Mouse (Mus musculus) limb, embryonic 13.5 days (tissue): Measurements from ENCODE around the gene Dnmt3a. TPM values are rescaled to one million over a fixed set of nuclear protein-coding genes. Genes with fewer than 3 reads are reported as not detected.

Experiments
- ATAC-seq: fragments of 200-750 bp; cut with Nextera tagmentation; 2 replicates; pipeline ENCODE4 v1.8.0; 2017; ENCODE audit warnings: low read depth, moderate number of reproducible peaks, moderate TSS enrichment; ENCODE audit not compliant: low FRiP score
- H3K27ac ChIP-seq: fragments of 300-500 bp; sonication (generic); 2 replicates; pipeline ENCODE4 v1.5.1; 2015; ENCODE audit warnings: inconsistent platforms, mild to moderate bottlenecking, moderate library complexity
- H3K27me3 ChIP-seq: fragments of 300-500 bp; sonication (generic); 2 replicates; pipeline ENCODE4 v1.6.1; 2015; ENCODE audit warnings: mild to moderate bottlenecking, inconsistent platforms
- H3K36me3 ChIP-seq: fragments of 300-500 bp; sonication (generic); 2 replicates; pipeline ENCODE4 v1.6.1; 2015; ENCODE audit warnings: inconsistent platforms, mild to moderate bottlenecking, moderate library complexity
- H3K4me1 ChIP-seq: fragments of 300-500 bp; sonication (generic); 2 replicates; pipeline ENCODE4 v1.6.1; 2015; ENCODE audit warnings: inconsistent platforms
- H3K4me2 ChIP-seq: fragments of 300-500 bp; sonication (generic); replicated peaks from 2 replicates; pipeline ENCODE4 v1.6.1; 2015; ENCODE audit warnings: inconsistent platforms, mild to moderate bottlenecking, moderate library complexity
- H3K4me3 ChIP-seq: fragments of 300-500 bp; sonication (generic); 2 replicates; pipeline ENCODE4 v1.5.1; 2015; ENCODE audit warnings: moderate library complexity, mild to moderate bottlenecking, inconsistent platforms
- H3K9ac ChIP-seq: fragments of 300-500 bp; sonication (generic); 2 replicates; pipeline ENCODE4 v1.6.1; 2015; ENCODE audit warnings: mild to moderate bottlenecking, inconsistent platforms
- H3K9me3 ChIP-seq: fragments of 300-500 bp; sonication (generic); 2 replicates; pipeline ENCODE4 v1.6.1; 2016; ENCODE audit warnings: inconsistent platforms
- WGBS: fragments of 180-500 bp; shearing (Covaris S2); methylation state at CpG from one replicate; pipeline ENCODE4 v1.1.7; 2015; 5-methylcytosine and 5-hydroxymethylcytosine counted together
- polyA plus RNA-seq: library from polyadenylated mRNA; unstranded; fragments of >200 nt; fragmentation: Nextera tagmentation; extraction: Ambion mirVana; gene quantifications from 2 replicates; pipeline ENCODE4 v1.2.1, GENCODE M21; 2015

The Dnmt3a gene
- 200 and 203 TPM in 2 replicates for polyA plus RNA-seq

DNA sequence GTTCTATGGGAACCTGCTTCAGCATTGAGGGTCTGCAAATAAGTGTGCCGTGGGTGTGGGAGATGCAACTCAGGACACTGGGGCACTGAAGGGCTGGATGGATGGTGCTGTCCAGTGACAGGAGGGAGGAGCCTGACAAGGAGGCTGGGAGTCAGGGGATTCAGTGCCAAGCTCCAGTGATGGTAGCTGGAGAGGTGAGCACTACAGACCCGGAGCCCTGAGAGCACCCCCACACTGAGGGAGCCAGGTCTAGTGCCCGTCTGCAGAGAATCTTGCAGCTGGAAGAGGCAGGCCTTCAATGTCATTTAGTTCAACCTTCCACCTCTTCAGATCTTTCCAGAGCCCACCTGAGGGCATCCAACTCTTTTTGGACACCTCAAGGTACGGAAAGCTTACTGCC is at the start of gene Dnmt3a:
Gene Dnmt3a, plus strand, starts transcription at position 156 of the 400 bp plus-strand sequence.
- peak; percentile 2; the same call in 1 of the 2 replicates for ATAC-seq
- no peaks in the 10 kb centered on the region for H3K27me3 ChIP-seq

DNA sequence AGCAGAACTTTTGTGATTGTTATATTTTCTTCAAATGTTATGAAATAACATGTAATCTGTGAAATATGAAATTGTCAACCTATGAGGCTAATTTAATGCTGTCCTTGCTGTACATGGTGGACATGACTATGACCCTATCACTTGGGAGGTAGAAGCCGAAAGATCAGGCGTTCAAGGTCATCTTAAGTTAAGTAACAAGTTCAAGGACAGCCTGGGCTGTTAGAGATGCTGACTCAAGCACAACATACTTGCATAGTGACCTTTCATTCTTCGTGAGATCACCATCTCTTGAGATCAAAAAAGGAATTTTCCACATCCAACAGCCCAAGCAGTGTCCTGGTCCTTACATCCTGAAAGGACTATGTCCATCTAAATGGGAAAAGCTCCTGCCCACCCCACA is 49.6 kb upstream of the Dnmt3a start:
- no peak for ATAC-seq
- no peak overlapping the region for H3K4me2 ChIP-seq
- H3K27ac ChIP-seq, result no peak overlapping the region
- H3K4me1 ChIP-seq, result no peaks in the 10 kb centered on the region
- H3K9me3 ChIP-seq, result no peaks in the 10 kb centered on the region
- no peak overlapping the region for H3K4me3 ChIP-seq
- 97% methylated on average over 3 of the region's 3 CpGs for WGBS
- peaks cover 27% of the 10 kb centered on the region; the same call in 1 of the 2 replicates for H3K36me3 ChIP-seq
- no peaks in the 10 kb centered on the region for H3K27me3 ChIP-seq
- no peak overlapping the region for H3K9ac ChIP-seq

More for the DNA sequence above, at the start of gene Dnmt3a:
- H3K36me3 ChIP-seq, result 0 out of 2 replicates have a peak, but pooled peaks cover 3% of the 10 kb centered on the region
- peak within 1 kb of the TSS; percentile 93 for H3K9ac ChIP-seq
- no peaks in the 10 kb centered on the region for H3K9me3 ChIP-seq
- 14% methylated on average over 4 of the region's 4 CpGs for WGBS
- H3K4me1 ChIP-seq, result peaks cover 36% of the 10 kb centered on the region
- H3K27ac ChIP-seq, result peak within 1 kb of the TSS; percentile 93
- peak within 1 kb of the TSS; percentile 87 for H3K4me2 ChIP-seq
- peak within 1 kb of the TSS; percentile 93 for H3K4me3 ChIP-seq

GRCm38 (mm10) chr12:3758127-3758526 is 47.7 kb upstream of the Dnmt3a start:
- no peak overlapping the region for H3K9ac ChIP-seq
- H3K36me3 ChIP-seq, result peaks cover 25% of the 10 kb centered on the region
- H3K4me1 ChIP-seq, result no peaks in the 10 kb centered on the region
- ATAC-seq, result no peak
- no peaks in the 10 kb centered on the region for H3K9me3 ChIP-seq
- 82% methylated on average over 3 of the region's 3 CpGs for WGBS
- no peak overlapping the region for H3K27ac ChIP-seq
- no peak overlapping the region for H3K4me2 ChIP-seq
- no peaks in the 10 kb centered on the region for H3K27me3 ChIP-seq
- no peak overlapping the region for H3K4me3 ChIP-seq

GRCm38 (mm10) chr12:3759419-3759818 is 46.4 kb upstream of the Dnmt3a start:
- H3K27ac ChIP-seq, result no peak overlapping the region
- H3K4me3 ChIP-seq, result no peak overlapping the region
- H3K36me3 ChIP-seq, result peaks cover 19% of the 10 kb centered on the region
- no peak overlapping the region for H3K4me2 ChIP-seq
- no peak overlapping the region for H3K9ac ChIP-seq
- WGBS, result 51% methylated on average over 4 of the region's 4 CpGs
- ATAC-seq, result peak; percentile 71; the same call in 1 of the 2 replicates
- no peaks in the 10 kb centered on the region for H3K27me3 ChIP-seq
- H3K4me1 ChIP-seq, result no peaks in the 10 kb centered on the region
- no peaks in the 10 kb centered on the region for H3K9me3 ChIP-seq

DNA sequence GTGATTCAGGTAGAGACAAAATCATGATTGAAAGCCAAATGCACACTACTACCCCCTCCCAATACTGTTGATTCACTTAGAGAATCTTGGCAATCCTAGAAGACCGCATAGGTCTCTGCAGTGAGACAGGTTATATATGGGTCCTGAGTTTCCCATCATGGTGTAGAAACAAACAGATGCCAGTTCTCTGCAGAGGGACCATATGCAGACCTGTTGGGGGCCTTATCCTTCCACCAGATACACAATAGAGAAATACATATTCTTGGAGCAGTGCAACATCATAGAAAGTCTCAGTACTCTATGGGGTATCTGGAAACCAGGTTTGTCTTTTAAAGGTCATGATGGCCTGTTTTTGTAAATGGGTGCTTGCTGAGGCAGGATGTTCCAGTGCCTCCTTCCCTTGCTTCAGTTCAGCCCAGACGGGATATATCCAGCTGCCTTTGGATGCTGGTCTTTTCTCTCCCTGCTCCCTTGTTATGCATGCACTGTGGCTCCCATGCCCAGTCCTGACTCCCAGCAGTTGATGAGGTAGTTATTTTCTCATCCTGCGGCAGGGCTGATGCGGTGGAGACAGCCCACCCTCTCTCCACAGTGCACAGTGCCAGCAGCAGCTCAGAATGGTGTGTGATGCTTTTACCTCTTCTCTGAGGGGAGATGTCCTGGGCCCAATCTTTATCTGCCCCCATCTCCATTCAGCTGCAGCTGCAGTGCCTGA is 44.8 kb upstream of the Dnmt3a start:
- no peak for ATAC-seq
- 75% methylated on average over 4 of the region's 4 CpGs for WGBS

DNA sequence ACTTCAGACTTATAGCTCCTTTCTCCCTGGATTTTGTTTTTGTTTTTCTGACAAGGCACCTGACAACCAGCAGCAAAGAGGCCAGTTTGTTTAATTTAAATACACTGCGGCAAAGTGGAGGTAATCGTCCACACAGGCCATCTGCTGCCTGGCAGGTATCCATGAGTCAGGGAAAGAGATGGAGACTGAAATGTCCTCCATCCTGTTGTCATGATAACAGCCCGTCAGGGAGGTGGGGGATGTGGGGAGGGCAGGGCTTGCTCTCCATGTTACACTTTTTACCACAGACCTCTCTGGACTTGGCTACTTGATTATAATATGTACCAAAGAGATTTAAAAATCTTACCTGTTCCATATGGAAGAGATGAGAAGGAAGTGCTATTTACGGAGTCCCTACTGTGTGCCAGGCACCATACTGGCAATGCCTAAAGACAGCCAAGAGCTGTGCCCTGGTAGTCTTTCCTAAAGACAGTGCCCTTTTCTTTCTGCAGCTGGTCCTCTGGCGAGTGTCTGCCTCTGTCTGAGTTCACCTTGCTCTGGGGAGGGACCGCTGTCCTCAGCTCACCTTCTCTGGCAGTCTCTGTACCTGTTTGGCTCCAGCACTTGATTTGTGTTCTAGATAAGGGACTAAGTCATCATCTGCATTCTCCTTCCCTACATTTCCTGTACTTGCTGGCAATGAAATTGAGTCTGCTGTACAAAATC is 44.1 kb upstream of the Dnmt3a start:
- Histone ChIP-seq H3K4me1 (no peaks in the 10 kb centered on the region), H3K9ac (no peak overlapping the region), H3K27me3 (no peaks in the 10 kb centered on the region), H3K4me3 (no peak overlapping the region), H3K36me3 (peaks cover 11% of the 10 kb centered on the region), H3K9me3 (no peaks in the 10 kb centered on the region), H3K27ac (no peak overlapping the region), H3K4me2 (no peak overlapping the region)
- WGBS, result 79% methylated on average over 6 of the region's 6 CpGs
- no peak for ATAC-seq

More for the DNA sequence above, 44.8 kb upstream of the Dnmt3a start:
- Histone ChIP-seq H3K27ac (no peak overlapping the region), H3K36me3 (peaks cover 14% of the 10 kb centered on the region), H3K4me3 (no peak overlapping the region), H3K9ac (no peak overlapping the region), H3K9me3 (no peaks in the 10 kb centered on the region), H3K27me3 (no peaks in the 10 kb centered on the region), H3K4me2 (no peak overlapping the region), H3K4me1 (no peaks in the 10 kb centered on the region)

DNA sequence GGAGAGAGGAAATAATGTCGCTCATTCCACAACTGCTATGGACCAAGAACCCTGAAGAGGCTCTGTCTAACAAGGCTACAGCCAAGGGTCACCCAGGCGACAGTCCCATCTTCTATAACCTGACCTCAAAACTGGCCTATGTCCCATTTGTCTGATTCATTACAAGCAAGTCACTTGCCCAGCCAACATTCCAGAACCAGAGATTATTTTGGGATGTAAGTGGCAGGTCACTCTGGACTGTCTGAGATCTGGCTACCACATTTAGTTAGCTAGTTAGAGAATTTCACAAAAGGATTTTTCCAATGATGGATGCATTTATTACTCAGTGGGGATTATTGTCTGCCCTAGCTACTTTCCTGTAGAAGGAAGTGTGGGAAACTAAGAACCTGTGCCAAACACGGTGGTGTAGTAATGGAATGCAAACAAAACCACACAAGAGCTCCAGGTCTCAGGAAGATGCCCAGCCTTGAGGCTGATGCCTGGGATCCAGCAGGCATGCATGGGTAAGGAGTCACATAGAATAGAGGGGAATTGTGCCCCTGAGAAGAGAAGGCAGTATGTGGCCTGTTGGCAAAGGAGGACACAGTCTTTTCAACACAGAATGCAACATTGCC is 41.5 kb upstream of the Dnmt3a start:
- Histone ChIP-seq H3K36me3 (peaks cover 11% of the 10 kb centered on the region), H3K27me3 (no peaks in the 10 kb centered on the region), H3K27ac (no peak overlapping the region), H3K4me2 (no peak overlapping the region), H3K4me1 (no peaks in the 10 kb centered on the region), H3K9me3 (no peaks in the 10 kb centered on the region), H3K9ac (no peak overlapping the region), H3K4me3 (no peak overlapping the region)
- no peak for ATAC-seq
- 78% methylated on average over 3 of the region's 3 CpGs for WGBS

GRCm38 (mm10) chr12:3767360-3767759 is 38.4 kb upstream of the Dnmt3a start:
- no peak overlapping the region for H3K4me3 ChIP-seq
- H3K4me2 ChIP-seq, result no peak overlapping the region
- no peak overlapping the region for H3K9ac ChIP-seq
- no peaks in the 10 kb centered on the region for H3K27me3 ChIP-seq
- H3K9me3 ChIP-seq, result no peaks in the 10 kb centered on the region
- 75% methylated on average over 8 of the region's 8 CpGs for WGBS
- no peak overlapping the region for H3K27ac ChIP-seq
- H3K36me3 ChIP-seq, result no peaks in the 10 kb centered on the region; the same call in 1 of the 2 replicates
- no peak for ATAC-seq
- no peaks in the 10 kb centered on the region for H3K4me1 ChIP-seq

DNA sequence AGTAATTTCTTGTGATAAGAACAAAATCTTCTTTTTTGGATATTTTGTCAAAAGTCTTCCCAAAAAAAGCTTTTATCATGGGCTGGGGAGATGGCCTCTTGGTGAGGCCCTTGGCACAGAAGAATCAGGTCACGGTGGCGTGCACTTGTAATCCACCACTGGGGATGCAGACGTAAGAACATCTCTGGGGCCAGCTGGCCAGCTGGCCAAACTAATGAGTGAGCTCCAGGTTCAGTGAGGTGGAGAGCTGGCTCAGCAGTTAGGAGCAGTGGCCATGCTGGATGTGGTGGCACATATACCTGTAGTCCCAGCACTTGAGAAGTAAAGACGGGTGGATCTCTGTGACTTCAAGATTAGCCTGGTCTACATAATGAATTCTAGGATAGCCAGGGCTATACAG is 37.4 kb upstream of the Dnmt3a start:
- Histone ChIP-seq H3K4me2 (no peak overlapping the region), H3K4me3 (no peak overlapping the region), H3K9me3 (no peaks in the 10 kb centered on the region), H3K27me3 (no peaks in the 10 kb centered on the region), H3K36me3 (peaks cover 10% of the 10 kb centered on the region), H3K4me1 (no peaks in the 10 kb centered on the region), H3K9ac (no peak overlapping the region), H3K27ac (no peak overlapping the region)
- ATAC-seq, result no peak
- 92% methylated on average over 4 of the region's 4 CpGs for WGBS

DNA sequence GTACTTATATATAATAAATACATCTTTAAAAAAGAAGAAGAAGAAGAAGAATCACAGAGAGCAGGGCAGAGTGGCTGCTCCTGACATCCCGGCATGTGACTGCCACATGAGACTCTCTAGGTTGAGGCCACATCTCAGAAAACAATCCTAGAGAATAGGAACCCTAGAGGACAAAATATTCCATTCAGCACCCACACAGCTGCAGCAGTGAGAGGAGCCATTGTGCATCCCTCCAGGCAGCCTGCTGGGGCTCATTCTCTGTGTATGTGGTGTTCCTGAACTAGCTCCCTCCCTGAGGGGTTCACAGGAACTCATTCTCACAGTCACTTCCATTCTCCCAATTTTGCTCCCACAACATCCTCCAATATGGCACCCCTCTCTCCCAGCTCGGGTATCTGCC is 35.3 kb upstream of the Dnmt3a start:
- no peak overlapping the region for H3K4me3 ChIP-seq
- H3K27me3 ChIP-seq, result no peaks in the 10 kb centered on the region
- H3K9me3 ChIP-seq, result no peaks in the 10 kb centered on the region
- peaks cover 25% of the 10 kb centered on the region for H3K36me3 ChIP-seq
- WGBS, result 78% methylated on average over 2 of the region's 2 CpGs
- no peak overlapping the region for H3K9ac ChIP-seq
- no peak overlapping the region for H3K4me2 ChIP-seq
- ATAC-seq, result no peak
- H3K27ac ChIP-seq, result no peak overlapping the region
- H3K4me1 ChIP-seq, result no peaks in the 10 kb centered on the region

DNA sequence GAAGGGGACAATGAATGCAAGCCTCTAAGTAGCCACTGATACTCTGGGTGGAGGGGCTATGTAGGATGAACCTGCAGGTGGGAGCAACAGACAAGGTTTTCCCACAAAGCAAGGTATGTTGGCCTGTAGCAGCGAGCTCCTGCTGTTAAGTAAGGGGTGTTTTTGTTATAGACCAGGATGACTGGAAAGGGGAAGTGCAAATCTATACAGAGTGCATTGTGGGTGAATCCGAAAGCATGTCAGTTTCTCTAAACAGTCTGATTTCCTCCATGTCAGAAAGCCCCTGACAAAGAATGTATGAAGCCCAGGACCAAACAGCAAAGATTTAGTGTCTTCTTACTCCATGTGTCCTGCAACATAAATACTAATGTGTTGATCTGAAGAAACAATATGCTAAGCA is 34.7 kb upstream of the Dnmt3a start:
- 91% methylated on average over 2 of the region's 2 CpGs for WGBS
- H3K27ac ChIP-seq, result no peak overlapping the region
- H3K4me1 ChIP-seq, result no peaks in the 10 kb centered on the region
- H3K4me2 ChIP-seq, result no peak overlapping the region
- no peaks in the 10 kb centered on the region for H3K27me3 ChIP-seq
- H3K4me3 ChIP-seq, result no peak overlapping the region
- no peak overlapping the region for H3K9ac ChIP-seq
- H3K36me3 ChIP-seq, result peaks cover 31% of the 10 kb centered on the region
- no peaks in the 10 kb centered on the region for H3K9me3 ChIP-seq
- no peak for ATAC-seq

DNA sequence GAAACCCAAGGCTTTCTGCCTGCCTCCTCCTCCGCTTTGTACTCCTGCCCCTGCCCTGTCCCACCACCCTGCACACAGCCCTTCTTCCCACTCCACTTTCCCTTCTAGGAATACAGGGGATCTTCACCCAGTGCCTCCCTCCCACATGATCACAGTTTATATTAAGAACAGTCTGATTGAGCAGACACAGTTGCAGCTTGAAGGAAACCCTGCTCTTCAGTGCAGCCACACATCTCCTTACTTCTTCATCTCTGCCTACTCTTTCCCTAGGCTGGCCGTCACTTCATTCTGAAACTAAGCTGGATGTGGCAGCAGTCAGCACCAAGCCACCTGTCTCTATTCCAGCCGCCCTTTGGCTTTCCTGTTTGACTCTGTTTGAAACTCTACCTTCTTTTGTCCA is 32.2 kb upstream of the Dnmt3a start:
- H3K36me3 ChIP-seq, result peaks cover 32% of the 10 kb centered on the region
- H3K27me3 ChIP-seq, result no peaks in the 10 kb centered on the region
- WGBS, result 87% methylated on average over 3 of the region's 3 CpGs
- H3K9ac ChIP-seq, result no peak overlapping the region
- H3K4me2 ChIP-seq, result no peak overlapping the region
- ATAC-seq, result no peak
- no peak overlapping the region for H3K27ac ChIP-seq
- no peaks in the 10 kb centered on the region for H3K9me3 ChIP-seq
- no peak overlapping the region for H3K4me3 ChIP-seq
- H3K4me1 ChIP-seq, result no peaks in the 10 kb centered on the region
